13 mouse cellular contexts compared by ENCODE assay signal in the genomic region with DNA sequence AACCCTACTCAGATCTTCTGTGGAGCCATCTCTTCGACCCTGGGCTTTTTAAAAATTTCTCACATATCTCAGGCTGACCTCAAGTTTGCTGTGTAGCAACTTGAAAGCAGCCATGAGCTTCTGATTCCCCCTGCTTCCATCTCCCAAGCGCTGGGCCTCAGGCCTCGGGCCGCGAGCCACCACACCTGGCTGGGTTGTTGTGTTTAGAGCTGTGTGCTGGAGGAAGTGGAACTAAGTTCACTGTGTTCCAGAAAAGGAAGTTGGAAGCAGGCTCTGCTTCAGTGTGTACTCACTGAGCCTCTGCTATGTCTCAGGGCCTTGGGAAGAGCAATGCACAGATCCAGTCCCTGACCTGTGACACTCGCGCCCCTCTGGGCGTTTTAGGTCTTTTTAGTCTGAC. TPM values are rescaled to one million over a fixed set of nuclear protein-coding genes. Genes with fewer than 3 reads are reported as not detected.
A peak's percentile ranks its signal among the peaks of the same experiment; 100 is the strongest.
DNase-seq lines count a peak whose midpoint lies in the region; ATAC-seq and TF ChIP-seq lines count a peak whose summit lies in the region.
"Had no signal": no experiment of that assay in that cellular context is flagged by ENCODE, and none has a peak within 500 bp of the region (broad histone marks: within the 10 kb centered on the region; RNA-seq: fewer than 3 reads in every experiment).

No protein-coding gene starts in this region.

- WGBS in lung, adult 2 months: 62% methylated on average over 8 of the region's 8 CpGs
- WGBS in liver, embryonic 13.5 days (ENCODE audit: insufficient replicate concordance): 80% methylated on average over 8 of the region's 8 CpGs
- WGBS in forebrain, postnatal 0 days: 95% methylated on average over 8 of the region's 8 CpGs

- H3K9ac ChIP-seq in liver, embryonic 13.5 days: no peak overlapping the region
- no peak overlapping the region for H3K9ac ChIP-seq in forebrain, postnatal 0 days
- H3K9ac ChIP-seq: limb, embryonic 12.5 days had no signal

- no peak overlapping the region for H3K4me3 ChIP-seq in lung, adult 2 months (replicated peaks; ENCODE audit: extremely low read depth, low read depth, low read length)
- H3K4me3 ChIP-seq in liver, embryonic 13.5 days (replicated peaks): no peak overlapping the region
- no peak overlapping the region for H3K4me3 ChIP-seq in forebrain, postnatal 0 days (ENCODE audit: low read depth, low read length)
- H3K4me3 ChIP-seq: limb, embryonic 12.5 days had no signal

- no peak for TF ChIP-seq CTCF in lung, adult 2 months (IDR thresholded peaks at IDR 0.05; ENCODE audit: insufficient read depth, low read length)
- TF ChIP-seq CTCF in forebrain, postnatal 0 days (IDR thresholded peaks at IDR 0.05; ENCODE audit: low read depth): no peak

- H3K27ac ChIP-seq in liver, embryonic 13.5 days: no peak overlapping the region
- no peak overlapping the region for H3K27ac ChIP-seq in forebrain, postnatal 0 days (ENCODE audit: low read depth, low read length)
- H3K27ac ChIP-seq: limb, embryonic 12.5 days had no signal

- H3K4me1 ChIP-seq in lung, adult 2 months (ENCODE audit: control insufficient read depth, insufficient read depth, low read length): peaks cover 10% of the 10 kb centered on the region
- peaks cover 49% of the 10 kb centered on the region for H3K4me1 ChIP-seq in liver, embryonic 13.5 days (replicated peaks)
- no peaks in the 10 kb centered on the region for H3K4me1 ChIP-seq in forebrain, postnatal 0 days (ENCODE audit: insufficient read depth)

- intact Hi-C loops in heart, postnatal 36 days (cut with DNase I): no loop called here

- peak overlapping the region; percentile 89; the same call in 1 of the 2 replicates for H3K4me2 ChIP-seq in liver, embryonic 13.5 days
- H3K4me2 ChIP-seq in forebrain, postnatal 0 days (ENCODE audit: low read depth): no peak overlapping the region
- H3K4me2 ChIP-seq: limb, embryonic 12.5 days had no signal

- no peak for TF ChIP-seq POLR2A in lung, adult 2 months (IDR thresholded peaks at IDR 0.05; ENCODE audit: borderline replicate concordance, extremely low read depth, low read depth, low read length)

- H3K36me3 ChIP-seq in liver, embryonic 13.5 days: peaks cover 30% of the 10 kb centered on the region
- peaks cover 18% of the 10 kb centered on the region for H3K36me3 ChIP-seq in forebrain, postnatal 0 days (ENCODE audit: insufficient read depth)

- no peaks in the 10 kb centered on the region for H3K27me3 ChIP-seq in liver, embryonic 13.5 days
- H3K27me3 ChIP-seq in forebrain, postnatal 0 days (ENCODE audit: insufficient read depth, low read length): no peaks in the 10 kb centered on the region
- H3K27me3 ChIP-seq: limb, embryonic 12.5 days; Patski had no signal

- ATAC-seq in liver, embryonic 13.5 days (ENCODE audit: low read depth): no peak
- ATAC-seq in forebrain, postnatal 0 days: no peak
- ATAC-seq: Patski had no signal

- peaks cover 6% of the 10 kb centered on the region for H3K9me3 ChIP-seq in liver, embryonic 13.5 days (replicated peaks)
- no peaks in the 10 kb centered on the region for H3K9me3 ChIP-seq in forebrain, postnatal 0 days (ENCODE audit: low read length)

- peak; percentile 95 for DNase-seq in heart, adult 11 months
- DNase-seq in heart, postnatal 36 days: no peak
- peak; percentile 34 for DNase-seq in lung, postnatal 36 days
- no peak for DNase-seq in lung, adult 2 months
- DNase-seq in liver, embryonic 13.5 days: no peak
- no peak for DNase-seq in layer of hippocampus, postnatal 25 days (ENCODE audit: extremely low spot score in 1 of 2, low spot score in 1 of 2)
- no peak for DNase-seq in right cerebral cortex, postnatal 4 days
- DNase-seq in forebrain, postnatal 0 days: no peak
- DNase-seq: kidney, adult 9 months; layer of hippocampus, postnatal 36 days; retina, postnatal 1 day had no signal

RNA-seq across cellular contexts. Expression of a gene that starts 1.9 kb away (rescaled TPM):
- total RNA-seq in heart, postnatal 36 days (2021): 10 to 100 TPM; 72.7 to 86.8 TPM
- 43.8 and 49.6 TPM in 2 replicates for polyA plus RNA-seq in lung, adult 2 months (2012; rRNA removed)
- polyA plus RNA-seq in liver, embryonic 13.5 days (2015; fragmentation: Nextera tagmentation; extraction: Ambion mirVana): 71.9 and 73.5 TPM in 2 replicates
- total RNA-seq in layer of hippocampus, postnatal 25 days (2021): 10 to 100 TPM; 34.0 to 37.1 TPM
- 42.9 and 46.0 TPM in 2 replicates for total RNA-seq in forebrain, postnatal 0 days (2014; rRNA removed)
- 52.6 and 58.3 TPM in 2 replicates for polyA plus RNA-seq in forebrain, postnatal 0 days (2015; fragmentation: Nextera tagmentation; extraction: Ambion mirVana)

RNA-seq across cellular contexts. Expression of a gene that starts 15.4 kb away (rescaled TPM):
- total RNA-seq in heart, postnatal 36 days (2021): 1 to 10 TPM in 1 of 2 experiments, under 1 TPM in 1; 0.94 to 1.9 TPM
- polyA plus RNA-seq in lung, adult 2 months (2012; rRNA removed): 19.5 and 25.0 TPM in 2 replicates
- polyA plus RNA-seq in liver, embryonic 13.5 days (2015; fragmentation: Nextera tagmentation; extraction: Ambion mirVana): 35.6 and 35.7 TPM in 2 replicates
- 10 to 100 TPM; 23.1 to 31.6 TPM for total RNA-seq in layer of hippocampus, postnatal 25 days (2021)
- total RNA-seq in forebrain, postnatal 0 days (2014; rRNA removed): 32.1 and 42.4 TPM in 2 replicates
- 30.7 and 34.4 TPM in 2 replicates for polyA plus RNA-seq in forebrain, postnatal 0 days (2015; fragmentation: Nextera tagmentation; extraction: Ambion mirVana)

RNA-seq across cellular contexts. Expression of a gene that starts 24.3 kb away (rescaled TPM):
- total RNA-seq in heart, postnatal 36 days (2021): 10 to 100 TPM; 33.3 to 34.7 TPM
- 123 TPM in 2 replicates for polyA plus RNA-seq in lung, adult 2 months (2012; rRNA removed)
- polyA plus RNA-seq in liver, embryonic 13.5 days (2015; fragmentation: Nextera tagmentation; extraction: Ambion mirVana): 48.9 and 49.7 TPM in 2 replicates
- total RNA-seq in layer of hippocampus, postnatal 25 days (2021): 100 to 1,000 TPM in 1 of 2 experiments, 10 to 100 TPM in 1; 94.7 to 110 TPM
- total RNA-seq in forebrain, postnatal 0 days (2014; rRNA removed): 136 and 138 TPM in 2 replicates
- polyA plus RNA-seq in forebrain, postnatal 0 days (2015; fragmentation: Nextera tagmentation; extraction: Ambion mirVana): 201 and 206 TPM in 2 replicates

RNA-seq across cellular contexts. Expression of a gene that starts 27.6 kb away (rescaled TPM):
- 10 to 100 TPM; 31.0 to 31.4 TPM for total RNA-seq in heart, postnatal 36 days (2021)
- polyA plus RNA-seq in lung, adult 2 months (2012; rRNA removed): 51.5 and 64.0 TPM in 2 replicates
- 18.1 and 21.4 TPM in 2 replicates for polyA plus RNA-seq in liver, embryonic 13.5 days (2015; fragmentation: Nextera tagmentation; extraction: Ambion mirVana)
- total RNA-seq in layer of hippocampus, postnatal 25 days (2021): 10 to 100 TPM; 40.5 to 40.7 TPM
- 30.9 and 33.2 TPM in 2 replicates for total RNA-seq in forebrain, postnatal 0 days (2014; rRNA removed)
- 67.7 and 75.2 TPM in 2 replicates for polyA plus RNA-seq in forebrain, postnatal 0 days (2015; fragmentation: Nextera tagmentation; extraction: Ambion mirVana)

RNA-seq across cellular contexts. Expression of a gene that starts 38.9 kb away (rescaled TPM):
- 10 to 100 TPM; 19.8 to 22.2 TPM for total RNA-seq in heart, postnatal 36 days (2021)
- 33.5 and 48.0 TPM in 2 replicates for polyA plus RNA-seq in lung, adult 2 months (2012; rRNA removed)
- 99.8 and 111 TPM in 2 replicates for polyA plus RNA-seq in liver, embryonic 13.5 days (2015; fragmentation: Nextera tagmentation; extraction: Ambion mirVana)
- 10 to 100 TPM; 84.3 to 89.7 TPM for total RNA-seq in layer of hippocampus, postnatal 25 days (2021)
- 62.8 and 64.2 TPM in 2 replicates for total RNA-seq in forebrain, postnatal 0 days (2014; rRNA removed)
- 82.2 and 93.3 TPM in 2 replicates for polyA plus RNA-seq in forebrain, postnatal 0 days (2015; fragmentation: Nextera tagmentation; extraction: Ambion mirVana)

Comparison
In these comparisons a context has a peak if more than half of its experiments do, and no peak if none do; other contexts are left out.
1. DNase-seq: peak in heart, adult 11 months (single experiment) and lung, postnatal 36 days (single experiment); none in heart, postnatal 36 days (0 of 2), lung, adult 2 months (single experiment), liver, embryonic 13.5 days (single experiment), layer of hippocampus, postnatal 25 days (0 of 2), right cerebral cortex, postnatal 4 days (single experiment) and forebrain, postnatal 0 days (single experiment).
2. RNA of a gene that starts 15.4 kb away (total RNA-seq): 32.1 to 42.4 TPM in forebrain, postnatal 0 days and 23.1 to 31.6 TPM in layer of hippocampus, postnatal 25 days; 0.94 to 1.9 TPM in heart, postnatal 36 days; every median in the first group is over 4 times any median in the second.